Mouse (Mus musculus) v-Abl transformed pro-B cells (cell line): ENCODE data around the gene Dnah2.

Experiments used
- in situ Hi-C, 2 experiments: fragments of 400-800 bp; cut with MboI; formaldehyde crosslinking; loops; one replicate each; pipeline ENCODE4 v1.15.1; 2025; ENCODE audit not compliant: unreplicated experiment in 2 of 2

Dnah2 gene

DNA sequence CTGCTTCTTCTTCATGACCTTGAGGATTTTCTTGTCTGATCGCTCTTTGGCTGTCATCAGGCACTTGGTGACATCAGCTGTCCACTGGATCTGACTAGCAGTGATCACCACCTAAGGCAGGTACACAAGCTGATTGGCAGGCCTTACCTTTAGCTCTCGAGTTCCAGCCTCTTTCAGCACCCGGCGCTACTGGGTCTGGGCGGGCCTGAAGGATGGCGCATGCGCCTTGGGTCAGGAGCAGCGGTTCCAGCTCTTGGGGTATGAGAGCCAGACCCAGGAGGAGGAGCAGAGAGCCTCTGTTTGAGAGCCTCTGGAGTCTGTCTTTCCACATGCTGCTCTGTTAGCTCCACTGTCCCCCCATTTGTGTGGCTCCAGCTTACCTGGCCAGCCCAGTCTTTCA is 71.3 kb downstream of the Dnah2 start:
- in situ Hi-C loops = no loop called here

DNA sequence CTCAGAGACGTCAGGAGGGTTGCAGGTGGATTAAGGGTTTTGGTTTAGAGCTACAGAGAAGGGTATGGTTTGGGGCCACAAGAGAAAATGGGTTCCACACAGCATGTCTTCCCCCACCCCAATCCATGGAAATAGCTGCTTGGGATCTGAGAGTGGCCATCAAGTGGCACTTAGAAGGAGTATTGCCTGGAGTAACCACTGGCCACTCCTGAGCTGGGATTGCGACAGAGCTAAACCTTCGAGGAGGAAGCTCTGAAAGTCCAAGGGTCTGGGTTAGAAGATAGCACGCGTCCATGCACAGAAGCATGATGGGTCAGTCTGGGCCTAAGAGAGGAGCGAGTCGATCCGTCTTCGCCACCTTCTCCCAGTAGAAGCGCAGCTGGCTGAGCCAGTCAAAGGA is 72.1 kb downstream of the Dnah2 start:
- in situ Hi-C loops = no loop called here

DNA sequence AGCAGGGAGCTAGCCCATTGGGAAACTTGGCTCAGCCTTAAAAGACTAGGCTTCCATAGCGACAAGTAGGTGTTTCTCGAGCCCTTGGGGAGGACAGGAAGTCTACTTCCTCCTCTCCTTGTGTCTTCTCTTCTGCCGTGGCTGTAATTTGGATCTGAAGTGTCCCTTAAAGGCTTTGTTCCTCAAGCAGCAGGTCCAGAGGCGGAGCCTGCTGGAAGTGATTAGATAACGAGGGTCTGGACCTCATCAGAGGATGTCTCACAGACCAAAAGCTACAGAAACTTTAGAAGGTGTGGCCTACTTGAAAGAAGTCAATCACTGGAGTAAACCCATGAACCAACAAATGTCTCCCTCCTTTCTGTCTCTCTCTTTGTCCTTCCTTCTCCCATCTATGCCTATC is 74.2 kb downstream of the Dnah2 start:
- in situ Hi-C loops = loop anchor here (25.0 kb wide), 1 partner anchor 1013 kb away; no protein-coding TSS in a partner anchor

DNA sequence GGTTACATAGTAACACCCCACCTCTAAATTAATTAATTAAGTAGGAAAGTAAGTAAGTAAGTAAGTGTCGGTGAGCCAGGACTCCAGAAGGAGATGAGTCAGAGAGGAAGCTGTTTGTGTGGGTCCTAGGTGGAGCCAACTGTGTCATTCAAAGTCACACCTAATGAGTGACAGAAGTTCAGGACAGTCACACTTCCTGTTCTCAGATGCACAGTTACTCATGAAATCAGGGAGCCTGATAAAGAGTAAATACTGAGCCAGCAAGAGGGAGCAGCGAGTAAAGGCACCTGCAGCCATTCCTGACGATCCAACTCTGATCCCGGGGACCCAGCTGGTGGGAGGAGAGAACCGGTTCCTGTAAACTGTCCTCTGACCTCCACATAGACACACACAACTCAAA is 76.2 kb downstream of the Dnah2 start:
- in situ Hi-C loops = loop anchor here (25.0 kb wide), 1 partner anchor 1015 kb away; no protein-coding TSS in a partner anchor

DNA sequence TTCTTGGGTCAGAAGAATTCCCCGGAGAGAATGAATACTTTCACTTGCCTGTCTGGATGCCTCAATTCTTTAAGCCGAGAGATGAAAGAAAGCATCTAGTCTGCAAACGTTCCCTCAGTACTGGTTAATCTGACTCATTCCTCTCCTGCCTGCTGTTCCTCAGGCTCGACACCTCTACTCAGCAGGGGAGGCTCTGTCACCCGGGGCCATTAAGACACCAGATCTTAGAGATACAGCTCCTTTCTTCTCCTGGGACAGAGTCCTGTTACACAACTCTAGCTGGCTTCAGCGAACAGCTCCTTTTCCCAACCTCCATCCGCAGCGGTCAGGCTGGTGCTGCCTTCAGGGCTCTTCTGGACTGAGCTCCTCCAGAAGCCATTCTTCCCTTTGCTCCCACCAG is 77.4 kb downstream of the Dnah2 start:
- in situ Hi-C loops = loop anchor here (25.0 kb wide), 1 partner anchor 1016 kb away; no protein-coding TSS in a partner anchor

DNA sequence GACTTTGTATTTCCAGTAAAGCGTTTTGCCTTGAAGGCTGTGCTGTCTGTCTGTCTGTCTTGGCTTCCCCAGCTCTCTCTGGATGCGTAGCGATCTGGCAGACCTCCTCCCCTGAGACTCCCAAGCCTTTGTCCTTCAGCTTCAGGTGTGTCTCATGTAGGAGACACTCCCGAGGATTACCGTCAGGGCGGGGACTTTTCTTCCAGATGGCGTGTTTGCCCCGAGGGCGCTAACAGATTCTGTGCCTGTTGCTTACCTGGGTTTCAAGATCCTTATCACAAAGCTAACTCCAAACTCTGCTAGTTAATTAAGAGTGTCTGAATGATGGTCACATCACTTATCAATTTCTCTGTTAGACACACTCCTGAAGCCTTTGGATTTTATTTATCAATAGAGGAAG is 79.6 kb downstream of the Dnah2 start:
- in situ Hi-C loops = loop anchor here (25.0 kb wide), 1 partner anchor 1018 kb away; no protein-coding TSS in a partner anchor

DNA sequence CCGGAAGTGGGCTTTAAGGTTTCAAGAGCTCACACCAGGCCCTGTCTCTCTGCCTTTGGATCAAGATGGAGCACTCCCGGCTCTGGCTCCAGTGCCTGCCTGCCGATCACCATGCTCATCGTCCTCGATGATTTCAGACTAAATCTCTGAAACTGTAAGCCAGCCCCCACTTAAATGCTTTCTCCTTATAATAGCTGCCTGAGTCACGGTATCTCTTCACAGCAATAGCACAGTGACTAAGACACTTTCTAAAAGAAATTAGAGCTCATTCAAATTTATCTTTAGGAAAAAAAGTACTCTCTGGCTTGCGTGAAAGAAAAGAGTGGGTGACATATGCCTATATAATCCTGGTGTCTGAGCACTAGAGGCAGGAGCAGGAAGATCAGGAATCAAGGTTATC is 84.9 kb downstream of the Dnah2 start:
- in situ Hi-C loops = loop anchor here (25.0 kb wide), 1 partner anchor 1023 kb away; no protein-coding TSS in a partner anchor

DNA sequence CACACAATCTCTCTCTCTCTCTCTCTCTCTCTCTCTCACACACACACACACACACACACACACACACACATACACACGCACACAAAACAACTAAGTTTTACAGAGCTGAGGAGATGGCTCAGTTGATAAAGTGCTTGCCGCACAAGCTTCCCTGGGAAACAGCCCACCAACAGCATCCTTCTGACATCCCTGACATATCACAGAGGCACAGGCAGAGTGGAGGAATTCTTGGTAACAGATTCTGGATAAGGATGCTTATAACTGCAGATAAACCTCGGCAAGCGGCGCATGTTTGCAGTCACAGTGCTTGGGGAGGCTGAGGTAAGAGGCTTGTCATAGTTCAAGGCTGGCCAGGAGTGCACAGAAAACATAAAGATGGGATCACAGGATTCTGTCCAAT is 87.3 kb downstream of the Dnah2 start:
- in situ Hi-C loops = loop anchor here (25.0 kb wide), 1 partner anchor 1026 kb away; no protein-coding TSS in a partner anchor

DNA sequence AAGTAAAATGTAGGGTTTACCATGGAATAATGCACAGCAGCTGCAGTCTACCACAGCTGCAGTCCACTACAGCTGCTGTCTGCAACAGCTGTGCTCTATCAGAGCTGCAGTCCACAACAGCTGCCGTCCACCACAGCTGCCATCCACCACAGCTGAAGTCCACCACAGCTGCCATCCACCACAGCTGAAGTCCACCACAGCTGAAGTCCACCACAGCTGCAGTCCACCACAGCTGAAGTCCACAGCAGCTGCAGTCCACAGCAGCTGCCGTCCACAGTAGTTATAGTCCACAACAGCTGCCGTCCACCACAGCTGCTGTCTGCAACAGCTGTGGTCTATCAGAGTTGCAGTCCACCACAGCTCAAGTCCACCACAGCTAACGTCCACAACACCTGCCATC is 89.0 kb downstream of the Dnah2 start:
- in situ Hi-C loops = loop anchor here (25.0 kb wide), 1 partner anchor 1027 kb away; no protein-coding TSS in a partner anchor

DNA sequence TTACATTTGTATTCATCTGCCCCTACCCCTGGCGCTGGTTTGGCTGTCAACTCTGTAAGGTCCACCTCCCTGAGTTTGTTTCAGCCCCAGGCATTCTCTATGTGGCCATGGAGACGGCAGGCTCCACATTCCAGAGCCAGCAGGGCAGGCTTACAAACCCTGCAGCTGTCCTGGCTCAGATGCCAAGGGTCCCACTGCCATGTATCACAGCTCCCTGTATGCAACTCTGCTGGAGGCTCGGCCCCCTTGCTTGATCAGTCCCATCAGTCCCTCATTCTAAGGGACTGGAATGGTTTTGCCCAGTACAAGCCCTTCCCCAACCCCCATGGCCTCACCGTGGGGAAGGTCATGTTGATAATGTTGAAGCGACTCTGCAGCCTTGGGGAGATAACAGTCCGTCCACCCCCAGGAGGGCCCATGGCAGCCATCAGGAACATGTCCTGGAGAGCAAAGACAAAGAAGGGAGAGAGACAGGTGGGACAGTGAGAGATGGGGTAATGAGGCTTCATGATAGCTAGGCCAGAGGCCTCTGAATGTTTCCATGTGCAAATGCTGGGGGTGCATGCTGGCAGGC is 91.8 kb downstream of the Dnah2 start:
- in situ Hi-C loops = loop anchor here (25.0 kb wide), 1 partner anchor 1030 kb away; no protein-coding TSS in a partner anchor

DNA sequence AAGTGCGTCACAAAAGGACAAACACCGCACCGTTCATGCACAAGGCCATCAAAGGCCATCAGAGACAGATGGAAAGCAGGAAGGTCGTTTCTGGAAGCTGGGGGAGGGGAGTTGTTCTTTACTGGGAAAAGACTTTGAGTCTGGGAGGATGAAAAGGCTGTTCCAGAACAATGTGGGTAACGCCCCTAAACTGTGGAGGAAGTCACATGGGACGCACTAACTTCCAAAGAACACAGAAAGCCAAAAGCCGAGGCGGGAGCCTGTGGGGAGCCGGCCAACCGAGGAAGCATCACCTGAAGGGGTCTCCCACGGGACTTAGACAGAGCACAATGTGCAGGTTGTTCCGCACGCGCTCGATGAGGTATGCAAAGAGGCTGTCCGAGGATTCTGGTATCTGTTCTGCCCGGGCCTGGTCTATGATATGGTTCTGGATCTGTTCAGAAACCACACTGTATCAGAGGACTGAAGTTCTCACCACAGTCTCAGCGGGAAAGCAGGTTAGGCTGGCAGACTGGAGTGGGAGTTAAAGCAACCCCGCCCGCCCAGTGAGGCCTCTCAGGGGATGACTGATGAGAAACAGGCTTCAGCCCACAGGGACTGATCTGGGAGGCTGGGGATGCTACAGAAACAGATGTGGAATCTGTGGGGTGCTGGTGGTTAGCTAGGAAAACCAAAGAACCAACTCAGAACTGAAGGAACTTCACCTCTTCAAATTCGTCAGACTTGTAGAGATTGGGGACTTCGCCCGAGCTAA is 96.6 kb downstream of the Dnah2 start:
- in situ Hi-C loops = loop anchor here (25.0 kb wide), 1 partner anchor 1035 kb away; no protein-coding TSS in a partner anchor

DNA sequence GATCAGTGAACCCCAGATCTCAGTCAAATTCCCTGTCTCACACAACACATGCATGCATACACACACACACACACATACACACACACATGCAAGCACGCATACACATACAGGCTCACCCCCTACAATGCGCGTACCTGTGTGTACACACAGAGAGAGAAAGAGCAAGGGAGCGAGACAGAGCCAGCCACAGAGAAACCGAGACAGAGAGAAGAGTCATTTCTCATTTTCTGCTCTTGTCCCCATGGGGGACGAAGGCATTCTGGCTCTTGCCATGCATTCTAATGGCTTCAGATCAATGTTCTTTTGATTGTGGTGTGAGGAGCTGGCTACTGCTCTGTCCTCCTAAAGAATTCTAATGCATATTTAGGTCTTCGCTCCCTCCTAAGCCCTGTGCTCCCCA is 101.6 kb downstream of the Dnah2 start:
- in situ Hi-C loops = loop anchor here in 1 of 2 experiments (10.0 kb wide), 1 partner anchor 68 kb away; no protein-coding TSS in a partner anchor

DNA sequence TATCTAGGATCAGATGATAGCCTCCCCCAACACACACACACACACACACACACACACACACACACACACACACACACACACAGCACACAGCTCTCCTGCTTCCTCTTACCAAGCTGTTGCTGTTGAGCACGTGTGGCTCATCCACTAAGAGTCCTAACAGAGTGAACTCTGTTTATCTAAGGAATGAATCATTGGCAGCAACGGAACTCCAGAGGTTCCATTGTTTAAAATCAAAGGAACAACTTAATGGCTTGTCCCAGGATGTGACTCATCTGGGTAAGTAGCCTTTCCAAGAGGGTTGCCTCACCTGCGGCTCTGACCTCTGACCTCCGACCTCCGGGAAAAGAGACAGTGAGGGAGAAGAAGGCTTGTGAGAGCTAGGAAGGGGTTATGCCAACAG is 105.6 kb downstream of the Dnah2 start:
- in situ Hi-C loops = loop anchor here in 1 of 2 experiments (10.0 kb wide), 1 partner anchor 71 kb away; no protein-coding TSS in a partner anchor

DNA sequence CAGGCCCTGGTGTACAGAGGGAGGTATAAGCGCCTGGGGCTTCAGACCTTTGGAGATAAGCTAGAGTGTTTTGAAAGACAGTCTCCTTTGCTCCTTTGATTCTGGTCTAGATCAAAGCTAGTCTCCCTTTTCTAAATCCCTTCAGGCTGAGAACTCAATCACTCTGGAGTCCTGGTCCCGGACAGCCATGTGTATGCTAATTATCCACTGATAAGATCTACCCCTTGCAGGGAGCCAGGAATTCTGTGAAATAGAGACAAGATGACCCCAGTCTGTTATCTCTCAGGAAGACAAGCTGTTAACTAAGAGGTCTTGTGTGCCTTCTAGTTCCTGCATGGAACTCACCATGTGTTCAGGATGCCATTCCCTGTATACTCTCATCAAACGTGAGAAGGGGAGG is 111.6 kb downstream of the Dnah2 start:
- in situ Hi-C loops = no loop called here

DNA sequence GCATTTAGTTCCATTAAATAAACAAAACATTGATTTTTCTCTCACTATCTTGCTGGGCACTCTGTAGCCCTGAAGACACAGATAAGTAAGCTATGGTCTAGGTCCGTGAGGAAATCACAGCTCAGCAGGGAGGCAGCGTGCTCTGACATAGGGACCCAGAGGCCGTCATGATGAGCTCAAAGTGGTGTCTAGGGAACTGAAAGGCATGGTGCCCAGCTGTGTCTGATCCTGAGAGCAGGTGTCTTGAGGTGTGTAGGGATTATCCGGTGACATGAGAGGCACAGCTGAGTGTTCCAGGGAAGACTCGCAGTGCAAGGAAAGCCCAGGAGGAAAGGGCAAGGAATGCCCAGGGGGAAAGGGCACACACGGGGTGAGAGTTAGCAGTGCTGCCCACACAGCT is 115.7 kb downstream of the Dnah2 start:
- in situ Hi-C loops = loop anchor here (5.0 kb wide), 3 partner anchors 36 to 176 kb away; partner anchors contain the start of genes Cyb5d1 (in 2 of the 2), Naa38 (in 2 of the 2) and Tmem88 (in 2 of the 2)

DNA sequence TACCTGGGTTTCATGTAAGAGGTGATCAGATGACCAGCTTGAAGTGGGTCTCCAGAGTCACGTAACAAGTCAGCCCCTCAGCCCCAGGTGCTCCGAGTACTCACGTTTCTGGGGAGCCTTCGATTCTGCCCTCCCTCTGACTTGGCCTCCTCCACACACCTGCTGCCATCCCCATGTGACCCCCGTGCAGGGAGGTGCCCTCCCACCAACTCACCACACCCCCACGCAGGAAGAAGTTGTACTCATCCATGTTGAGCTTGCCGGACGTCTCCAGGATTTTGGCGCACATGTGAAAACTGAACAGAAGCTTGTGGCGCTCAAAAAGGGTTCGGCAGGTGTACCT is 116.3 kb downstream of the Dnah2 start:
- in situ Hi-C loops = loop anchor here (5.0 kb wide), 3 partner anchors 35 to 175 kb away; partner anchors contain the start of genes Cyb5d1 (in 2 of the 2), Naa38 (in 2 of the 2) and Tmem88 (in 2 of the 2)

DNA sequence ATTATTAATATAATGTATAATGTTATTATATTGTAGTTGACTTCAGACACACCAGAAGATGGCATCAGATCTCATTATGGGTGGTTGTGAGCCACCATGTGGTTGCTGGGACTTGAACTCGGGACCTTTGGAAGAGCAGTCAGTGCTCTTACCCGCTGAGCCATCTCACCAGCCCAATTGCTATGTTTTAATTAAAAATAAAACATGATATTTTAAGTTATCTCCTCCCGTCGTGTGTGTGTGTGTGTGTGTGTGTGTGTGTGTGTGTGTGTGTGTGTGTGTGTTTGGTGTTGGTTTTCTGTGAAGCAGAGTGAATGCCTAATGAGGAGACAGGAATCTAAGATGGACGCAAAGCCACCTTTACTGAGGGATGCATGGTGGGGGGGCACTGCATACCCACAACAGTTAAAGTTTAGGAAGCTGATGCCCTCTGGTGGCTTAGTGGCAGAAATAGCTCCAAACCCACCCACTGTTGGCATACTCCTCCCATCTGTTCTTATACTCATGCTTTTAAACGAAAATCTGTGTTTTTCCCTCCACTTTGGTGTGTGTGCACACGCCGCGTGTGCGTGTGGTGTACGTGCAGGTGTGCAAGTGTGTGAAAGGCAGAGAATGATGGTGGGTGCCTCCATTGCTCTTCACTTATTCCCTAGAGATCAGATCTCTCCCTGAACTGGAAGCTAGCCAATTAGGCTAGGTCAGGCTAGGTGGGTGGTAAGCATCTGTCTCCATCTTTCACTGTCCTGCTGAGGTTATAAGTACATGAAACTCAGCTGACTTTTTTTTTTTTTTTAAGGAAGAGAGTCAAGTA is 116.9 kb downstream of the Dnah2 start:
- in situ Hi-C loops = loop anchor here (5.0 kb wide), 3 partner anchors 35 to 175 kb away; partner anchors contain the start of genes Cyb5d1 (in 2 of the 2), Naa38 (in 2 of the 2) and Tmem88 (in 2 of the 2)

DNA sequence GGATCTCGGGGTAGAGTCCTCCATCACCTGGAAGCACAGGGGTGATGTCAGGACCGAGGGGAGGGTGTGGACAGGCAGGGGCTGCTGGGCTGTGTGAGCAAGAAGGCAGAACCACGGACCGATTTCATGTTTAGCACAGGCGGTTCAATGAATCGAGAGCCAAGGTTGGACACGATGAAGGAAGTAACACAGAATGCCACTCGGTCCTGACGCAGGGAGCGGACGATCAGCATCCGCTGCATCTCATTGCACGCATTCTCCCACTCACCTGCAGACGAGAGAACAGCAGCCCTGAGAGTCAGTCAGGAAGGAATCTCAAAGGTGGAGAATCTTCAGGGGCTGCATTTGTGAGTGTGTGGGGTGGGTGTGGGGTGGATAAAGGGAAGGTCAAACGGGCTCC is 118.3 kb downstream of the Dnah2 start:
- in situ Hi-C loops = loop anchor here (5.0 kb wide), 3 partner anchors 33 to 173 kb away; partner anchors contain the start of genes Cyb5d1 (in 2 of the 2), Naa38 (in 2 of the 2) and Tmem88 (in 2 of the 2)

DNA sequence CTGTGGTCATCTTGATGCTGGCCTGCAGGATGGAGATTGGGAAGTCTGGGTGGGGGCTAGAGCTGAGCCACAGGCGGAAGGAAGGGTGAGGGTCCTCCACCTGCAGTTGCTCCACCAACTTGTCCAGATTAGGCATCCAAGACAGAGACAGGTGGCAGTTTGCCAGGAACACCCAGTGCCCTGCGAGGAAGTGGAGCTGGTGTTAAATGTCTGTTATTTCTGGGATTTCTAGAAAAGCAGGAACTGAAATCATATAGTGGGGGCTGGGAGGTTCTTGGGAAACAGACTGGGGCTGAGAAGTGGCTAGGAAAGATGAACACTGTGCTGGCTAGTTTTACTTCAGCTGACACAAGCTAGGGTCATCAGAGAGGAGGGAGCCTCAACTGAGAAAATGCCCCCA is 119.6 kb downstream of the Dnah2 start:
- in situ Hi-C loops = no loop called here

DNA sequence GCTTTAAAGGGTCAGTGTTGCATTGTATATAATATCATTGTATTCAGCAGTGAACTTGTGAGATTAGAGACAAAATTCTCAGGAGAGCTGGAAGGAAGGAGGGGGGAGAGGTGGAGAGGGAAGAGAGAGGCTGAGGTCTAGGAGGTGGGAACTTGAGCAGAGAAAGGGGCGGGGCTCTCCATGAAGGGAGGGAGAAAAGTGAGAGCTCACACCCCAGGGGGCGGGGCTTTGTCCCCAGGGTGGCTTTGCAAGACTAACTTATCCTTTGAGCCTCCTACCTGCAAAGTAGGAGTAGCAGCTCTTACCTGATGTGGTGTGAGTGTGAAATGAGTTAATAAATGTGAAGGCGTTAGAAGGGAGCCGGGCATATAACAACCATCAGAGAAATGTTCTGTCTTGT is 120.2 kb downstream of the Dnah2 start:
- in situ Hi-C loops = no loop called here
